Mouse (Mus musculus): Measurements from ENCODE around the gene Gm14698. TPM values are rescaled to one million over a fixed set of nuclear protein-coding genes. Genes with fewer than 3 reads are reported as not detected.
"Not testable (repeated sequence)": the region's sequence is repeated elsewhere in the genome, so short reads cannot be mapped to it uniquely, and the experiment has no call there.

The Gm14698 gene
- 0.23 TPM for polyA plus RNA-seq (2012; fragmentation: generic; extraction: Trizol)
- long read RNA-seq, experiment 1, full-length matches to known transcripts: 2 of 2 reads
- long read RNA-seq, experiment 1, partial matches to known transcripts: 0 of 2 reads
- long read RNA-seq, experiment 1, other reads (novel, unspliced or antisense): 0 of 2 reads
- long read RNA-seq, experiment 2: 0 reads

- not testable (repeated sequence) for H3K79me2 ChIP-seq (ENCODE audit: control insufficient read depth, insufficient read depth); H3K79me3 ChIP-seq (ENCODE audit: low read depth); H3K4me3 ChIP-seq (ENCODE audit: insufficient read depth, poor library complexity, severe bottlenecking); H3K36me3 ChIP-seq (ENCODE audit: control insufficient read depth, insufficient read depth); H3K27me3 ChIP-seq (ENCODE audit: control insufficient read depth, insufficient read depth, insufficient read length); H3ac ChIP-seq (ENCODE audit: control insufficient read depth, insufficient read length, low read depth)
Measured at GRCm38 (mm10) chrX:68821059-68821458, at the start of gene Gm14698. Gene Gm14698 (plus strand): TSS chrX:68821093.

- H3K79me3 ChIP-seq (ENCODE audit: low read depth); H3K27me3 ChIP-seq (ENCODE audit: control insufficient read depth, insufficient read depth, insufficient read length); H3ac ChIP-seq (ENCODE audit: control insufficient read depth, insufficient read length, low read depth); H3K36me3 ChIP-seq (ENCODE audit: control insufficient read depth, insufficient read depth); H3K79me2 ChIP-seq (ENCODE audit: control insufficient read depth, insufficient read depth); H3K4me3 ChIP-seq (ENCODE audit: insufficient read depth, poor library complexity, severe bottlenecking): not testable (repeated sequence)
Measured at GRCm38 (mm10) chrX:68820449-68820848, 444 bp upstream of the Gm14698 start.

GRCm38 (mm10) chrX:68839548-68840444 is 18.9 kb downstream of the Gm14698 start:
- Histone ChIP-seq H3K27me3 (ENCODE audit: control insufficient read depth, insufficient read depth, insufficient read length) (no peaks in the 10 kb centered on the region), H3K36me3 (ENCODE audit: control insufficient read depth, insufficient read depth) (no peaks in the 10 kb centered on the region), H3K4me3 (ENCODE audit: insufficient read depth, poor library complexity, severe bottlenecking) (no peak overlapping the region), H3K79me2 (ENCODE audit: control insufficient read depth, insufficient read depth) (no peaks in the 10 kb centered on the region), H3K79me3 (ENCODE audit: low read depth) (no peaks in the 10 kb centered on the region), H3ac (ENCODE audit: control insufficient read depth, insufficient read length, low read depth) (no peak overlapping the region)
- TF ChIP-seq CEBPB (IDR thresholded peaks at IDR 0.05; ENCODE audit: low read depth) (no peak), CTCF (IDR thresholded peaks at IDR 0.05; ENCODE audit: control insufficient read depth, insufficient read depth, insufficient read length) (no peak), MYOD1 (IDR thresholded peaks at IDR 0.05; ENCODE audit: control insufficient read depth, insufficient read length, low read depth) (no peak), FOSL1 (IDR thresholded peaks at IDR 0.05; ENCODE audit: insufficient read depth, low read length, poor library complexity, severe bottlenecking) (no peak), MYOG (IDR thresholded peaks at IDR 0.05; ENCODE audit: control insufficient read depth, extremely low read depth, insufficient read length) (no peak), MAX (IDR thresholded peaks at IDR 0.05) (no peak), USF1 (IDR thresholded peaks at IDR 0.05; ENCODE audit: low read depth) (no peak)

- Histone ChIP-seq H3ac (ENCODE audit: control insufficient read depth, insufficient read length, low read depth) (no peak overlapping the region), H3K79me3 (ENCODE audit: low read depth) (no peaks in the 10 kb centered on the region), H3K27me3 (ENCODE audit: control insufficient read depth, insufficient read depth, insufficient read length) (no peaks in the 10 kb centered on the region), H3K79me2 (ENCODE audit: control insufficient read depth, insufficient read depth) (no peaks in the 10 kb centered on the region), H3K36me3 (ENCODE audit: control insufficient read depth, insufficient read depth) (no peaks in the 10 kb centered on the region), H3K4me3 (ENCODE audit: insufficient read depth, poor library complexity, severe bottlenecking) (no peak overlapping the region)
- no peak for TF ChIP-seq CEBPB (IDR thresholded peaks at IDR 0.05; ENCODE audit: low read depth)
- TF ChIP-seq CTCF (IDR thresholded peaks at IDR 0.05; ENCODE audit: control insufficient read depth, insufficient read depth, insufficient read length): no peak
- no peak for TF ChIP-seq FOSL1 (IDR thresholded peaks at IDR 0.05; ENCODE audit: insufficient read depth, low read length, poor library complexity, severe bottlenecking)
- TF ChIP-seq MYOD1 (IDR thresholded peaks at IDR 0.05; ENCODE audit: control insufficient read depth, insufficient read length, low read depth): no peak
- TF ChIP-seq MYOG (IDR thresholded peaks at IDR 0.05; ENCODE audit: control insufficient read depth, extremely low read depth, insufficient read length): no peak
- TF ChIP-seq USF1 (IDR thresholded peaks at IDR 0.05; ENCODE audit: low read depth): no peak
- no peak for TF ChIP-seq MAX (IDR thresholded peaks at IDR 0.05)
Measured at GRCm38 (mm10) chrX:68865145-68865544, 44.3 kb downstream of the Gm14698 start.

Other genes with a start within 250 kb of the Gm14698 start
- 16.4 TPM for gene Fmr1, start 142.6 kb upstream of the Gm14698 start, polyA plus RNA-seq (2012; fragmentation: generic; extraction: Trizol)
- gene Fmr1nb, start 59.3 kb upstream of the Gm14698 start, polyA plus RNA-seq (2012; fragmentation: generic; extraction: Trizol): 0.09 TPM
- gene Gm6812, start 72.0 kb downstream of the Gm14698 start, polyA plus RNA-seq (2012; fragmentation: generic; extraction: Trizol): not detected

All from C2C12 (cell line).